Mouse (Mus musculus): ENCODE measurements around the gene Traf3ip3.

The Traf3ip3 gene

DNA sequence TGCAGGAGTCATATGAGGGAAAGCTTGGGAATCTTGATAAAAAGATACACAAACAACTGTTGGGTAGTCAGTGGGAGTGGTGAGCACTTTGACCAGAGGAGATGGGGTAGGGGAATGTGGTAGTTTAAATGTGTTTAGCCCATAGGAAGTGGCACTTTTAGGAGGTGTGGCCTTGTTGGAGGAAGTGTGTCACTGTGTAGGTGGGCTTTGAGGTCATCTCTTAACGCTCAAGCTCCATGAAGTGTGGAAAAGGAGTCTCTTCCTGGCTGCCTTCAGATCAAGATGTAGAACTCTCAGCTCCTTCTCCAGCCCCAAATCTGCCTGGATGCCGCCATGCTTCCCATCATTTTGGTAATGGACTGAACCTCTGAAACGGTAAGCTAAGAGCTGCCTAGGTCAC is 6.0 kb upstream of the Traf3ip3 start, which contains the start of gene Lamb3:
Lamb3 (plus strand) TSS at position 197 of the 400 bp plus-strand sequence.
- CTCF ChIA-PET = interaction anchor here (0.8 kb wide), 1 partner anchor 13 kb away, joined by 6 read pairs; no protein-coding TSS in a partner anchor

DNA sequence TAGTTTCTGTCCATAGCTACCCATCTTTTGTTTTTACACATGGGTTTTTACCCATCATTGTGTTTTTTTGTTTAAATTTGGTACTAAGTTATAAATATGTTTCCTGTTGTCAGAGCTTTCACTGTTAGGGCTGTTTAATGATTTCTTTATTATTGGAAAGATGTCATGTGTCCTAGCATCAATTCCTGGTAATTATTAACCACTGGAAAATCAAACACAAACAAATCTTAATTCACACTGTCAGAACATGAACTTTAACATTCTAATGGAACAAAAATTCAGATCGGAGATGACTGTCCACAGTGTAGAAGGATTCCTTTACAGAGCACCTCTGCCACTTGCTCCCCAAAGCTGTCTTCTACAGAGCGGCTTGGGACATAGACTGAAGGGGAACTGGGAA is 3.9 kb upstream of the Traf3ip3 start:
- CTCF ChIA-PET = interaction anchor here (0.7 kb wide), 1 partner anchor 119 kb away, joined by 3 read pairs; no protein-coding TSS in a partner anchor

DNA sequence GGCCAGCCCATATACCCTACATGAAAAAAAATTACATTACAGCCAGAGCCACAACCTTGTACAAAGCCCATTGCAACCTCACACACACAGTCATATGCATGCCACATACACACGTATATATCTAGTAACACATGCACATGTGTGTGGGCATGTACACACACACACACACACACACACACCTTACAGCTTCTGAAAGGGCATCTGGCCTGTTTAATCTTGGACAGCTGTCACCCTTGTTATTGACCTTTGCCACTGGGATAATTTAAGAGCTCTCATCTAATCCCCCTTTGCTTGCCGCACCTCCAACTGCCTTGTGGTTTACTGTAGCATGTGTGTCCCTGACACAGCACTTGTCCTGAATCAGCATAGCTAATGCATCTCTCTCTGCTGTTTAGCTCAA is 2.3 kb upstream of the Traf3ip3 start:
- CTCF ChIA-PET = interaction anchor here (0.7 kb wide), 1 partner anchor 155 kb away, joined by 4 read pairs; no protein-coding TSS in a partner anchor

DNA sequence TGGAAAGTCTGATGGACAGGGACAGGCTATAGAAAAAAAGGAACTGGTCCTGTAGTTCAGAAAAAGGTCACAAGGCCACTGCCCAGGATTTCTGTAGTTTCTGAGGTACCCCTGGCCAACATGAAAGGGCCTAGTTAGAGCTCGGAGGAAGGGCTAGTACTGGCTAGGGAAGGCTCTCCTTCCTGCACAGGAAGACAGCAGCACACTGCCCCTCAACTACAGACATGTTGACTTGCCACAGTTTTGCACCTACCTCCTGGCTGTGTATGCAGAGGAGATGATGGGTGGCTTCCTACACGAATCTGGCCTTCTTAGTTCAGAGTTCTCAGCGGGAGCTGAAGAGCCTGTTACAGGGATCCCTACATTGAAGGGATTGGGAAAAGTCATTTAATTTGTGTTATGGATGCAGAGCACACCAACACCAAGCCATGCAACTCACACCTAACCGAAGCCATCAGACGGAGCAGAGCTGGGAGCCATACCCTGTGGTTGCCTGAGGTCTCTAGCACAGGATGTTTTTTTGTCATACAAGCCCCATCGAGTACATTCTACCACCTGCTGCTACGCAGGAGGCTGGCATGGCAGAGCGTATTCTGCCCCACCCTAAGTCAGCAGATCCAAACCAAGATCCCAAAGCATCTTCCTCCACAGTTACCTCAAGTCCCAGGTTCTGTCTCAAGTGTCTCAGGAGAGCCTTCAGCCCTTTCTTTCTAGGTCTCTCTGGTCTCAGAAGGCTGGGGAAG is 692 bp downstream of the Traf3ip3 start:
- CTCF ChIA-PET = interaction anchor here (0.7 kb wide), 1 partner anchor 29 kb away, joined by 3 read pairs; no protein-coding TSS in a partner anchor

DNA sequence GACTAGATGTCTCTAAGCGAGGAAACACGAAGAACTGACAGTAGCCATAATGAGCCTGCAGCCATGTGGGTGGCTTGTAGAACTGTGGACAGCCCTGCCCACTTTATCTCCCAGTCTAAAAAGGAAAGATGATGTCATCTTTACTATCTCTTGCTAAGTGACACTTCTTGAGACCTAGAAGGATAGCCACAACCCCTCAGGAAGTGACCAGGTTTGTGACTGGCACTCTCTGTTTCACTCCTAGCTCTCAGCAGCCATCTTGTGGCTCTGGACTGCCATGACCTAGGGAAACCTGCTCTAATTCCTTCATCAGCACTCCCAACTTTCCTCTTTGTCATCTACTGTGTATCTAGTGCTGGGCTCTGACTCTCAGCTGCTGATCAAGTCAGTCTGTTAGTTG is 3.2 kb downstream of the Traf3ip3 start:
- CTCF ChIA-PET = no interaction called here

DNA sequence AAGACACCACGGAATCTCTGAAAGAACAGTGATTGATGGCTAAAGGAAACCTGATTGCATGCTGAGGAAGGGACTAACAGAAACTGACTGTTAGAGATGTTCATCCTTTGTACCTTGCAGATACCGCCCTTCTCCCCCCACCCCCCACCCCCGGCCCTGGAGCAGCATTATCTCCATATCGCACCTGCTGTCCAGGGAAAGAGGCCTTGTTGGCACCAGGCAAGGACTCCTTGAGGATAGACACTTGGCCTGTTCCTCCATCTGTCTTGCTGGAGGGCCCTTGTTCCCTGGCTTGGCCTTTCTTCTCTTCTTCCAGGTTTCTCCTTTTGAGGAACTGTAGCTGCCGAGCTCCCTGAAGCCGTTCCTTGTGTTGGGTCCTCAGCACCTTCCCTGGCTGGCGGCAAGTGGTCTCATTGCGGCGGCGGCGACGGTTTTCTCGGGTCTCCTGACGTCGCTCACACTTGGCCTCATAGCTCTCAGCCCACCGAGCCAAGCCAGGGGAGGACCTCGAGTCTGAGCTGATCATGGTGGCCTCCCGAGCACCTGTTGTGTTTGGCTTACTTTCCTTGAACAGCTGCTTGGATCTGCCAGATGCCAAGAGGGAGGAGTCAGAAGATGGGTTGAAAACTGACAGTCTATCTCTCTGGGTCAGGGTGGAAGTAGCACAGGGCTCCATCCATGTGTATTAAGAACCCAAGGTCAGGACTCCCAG is 3.9 kb downstream of the Traf3ip3 start:
- CTCF ChIA-PET = no interaction called here

DNA sequence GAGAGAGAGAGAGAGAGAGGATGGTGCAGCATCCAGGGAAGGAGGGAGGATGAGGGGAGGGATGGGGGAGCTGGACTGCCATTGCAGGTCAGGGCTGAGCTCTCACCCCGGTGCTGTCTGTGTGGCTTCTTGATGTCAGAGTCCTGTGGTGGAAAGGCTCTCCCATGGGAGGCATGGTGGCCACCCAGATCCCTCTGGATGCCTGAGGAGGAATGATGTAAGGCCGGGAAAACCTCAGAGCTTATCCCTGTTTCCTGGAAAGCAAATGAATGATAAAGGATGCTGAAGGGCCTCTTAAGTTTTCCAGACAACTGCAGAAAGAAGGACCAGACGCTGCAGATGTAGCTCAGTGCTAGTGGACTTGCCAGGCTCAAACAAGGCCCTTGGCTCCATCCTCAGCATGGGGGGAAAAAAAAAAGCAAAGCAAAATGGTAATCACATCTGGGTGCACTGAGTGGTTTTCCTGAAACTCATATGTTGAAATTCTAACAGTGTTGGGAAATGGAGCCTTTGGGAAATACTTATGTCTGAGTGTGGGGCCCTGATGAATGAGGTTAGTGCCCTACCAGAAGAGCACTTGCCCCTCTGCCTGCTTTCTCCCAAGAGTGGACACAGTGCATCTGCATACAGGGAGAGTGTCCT is 6.2 kb downstream of the Traf3ip3 start:
- CTCF ChIA-PET = interaction anchor here (0.7 kb wide), 1 partner anchor 68 kb away, joined by 17 read pairs; no protein-coding TSS in a partner anchor

DNA sequence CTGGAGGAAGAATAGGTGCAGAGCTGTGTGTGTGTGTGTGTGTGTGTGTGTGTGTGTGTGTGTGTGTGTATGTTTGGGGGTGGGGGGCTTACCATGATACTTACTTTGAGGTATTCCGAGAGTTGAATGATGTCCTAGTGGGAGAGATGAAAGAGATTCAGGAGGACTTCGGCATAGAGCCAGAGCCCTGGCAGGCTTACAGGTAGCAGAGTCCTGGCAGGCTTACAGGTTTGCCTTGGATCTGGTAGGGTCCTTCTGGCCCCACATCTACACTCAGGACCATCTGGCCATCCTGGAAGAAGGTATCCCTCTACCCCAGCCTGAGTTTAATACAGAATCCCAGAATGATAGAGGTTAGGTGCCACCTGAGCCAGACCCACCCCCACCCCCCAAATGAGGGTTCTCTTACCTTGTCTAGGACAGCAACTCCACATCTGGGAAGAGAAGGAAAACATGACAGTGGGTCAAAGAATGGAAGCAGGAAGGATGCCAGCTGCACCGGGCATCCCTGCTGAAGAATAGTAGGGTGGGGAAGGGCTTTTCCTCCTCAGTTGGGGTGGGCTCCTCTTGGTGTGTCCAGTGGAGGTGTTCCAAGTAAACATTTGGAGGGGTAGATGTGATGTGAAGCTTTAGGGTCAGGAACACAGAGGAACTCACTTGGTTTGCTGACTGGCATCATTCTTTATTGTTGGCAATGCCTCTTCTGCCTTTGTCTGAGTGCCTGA is 6.9 kb downstream of the Traf3ip3 start:
- CTCF ChIA-PET = interaction anchor here (0.7 kb wide), 1 partner anchor 68 kb away, joined by 17 read pairs; no protein-coding TSS in a partner anchor

DNA sequence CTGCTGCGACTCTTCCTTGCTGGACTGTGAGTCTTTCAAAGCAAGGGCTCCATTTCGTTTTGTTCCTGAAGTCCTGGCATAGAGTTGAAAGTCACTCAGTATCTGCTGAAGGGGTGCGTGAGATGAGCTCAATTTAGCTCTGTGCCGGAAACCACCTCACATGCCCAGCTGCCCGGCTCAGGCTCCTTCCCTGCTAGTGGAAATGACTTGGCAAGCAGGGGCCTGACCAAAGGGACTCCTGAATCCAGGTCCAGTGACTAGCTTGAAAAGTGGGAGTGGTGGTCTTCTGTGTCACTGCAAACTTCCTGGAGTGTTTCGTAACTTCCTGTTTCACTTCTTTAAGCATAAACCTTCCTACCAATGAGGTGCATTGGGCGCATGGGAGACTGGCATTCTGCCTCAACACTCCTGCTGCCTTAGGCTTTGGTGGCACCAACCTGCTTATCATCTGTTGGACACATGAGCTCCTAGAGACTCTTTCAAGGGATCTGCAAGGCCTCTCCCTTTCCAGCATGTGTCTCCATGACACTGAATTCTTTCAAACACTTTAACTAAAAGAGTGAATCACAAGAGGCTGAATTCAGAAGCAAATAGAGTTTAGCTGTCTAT is 9.7 kb downstream of the Traf3ip3 start:
- CTCF ChIA-PET = no interaction called here

DNA sequence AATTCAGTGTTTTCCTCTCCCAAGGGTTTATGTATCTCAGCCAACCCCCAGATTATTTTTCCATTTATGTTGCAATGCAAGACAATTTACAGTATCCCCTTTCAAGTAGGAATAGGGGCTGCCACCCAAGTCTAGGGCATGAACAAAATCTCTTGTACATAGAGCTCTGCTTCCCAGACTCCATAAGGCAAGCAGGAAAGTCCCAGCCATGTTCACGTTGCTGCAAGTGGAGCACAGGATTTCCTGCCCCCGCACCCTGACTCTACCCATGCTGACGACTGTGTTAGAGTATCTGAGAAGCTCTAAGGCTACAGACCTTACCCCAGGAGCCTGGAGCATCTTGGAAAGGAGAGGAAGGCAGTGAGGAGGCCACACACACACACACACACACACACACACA is 11.7 kb downstream of the Traf3ip3 start:
- CTCF ChIA-PET = interaction anchor here (0.6 kb wide), 1 partner anchor 13 kb away, joined by 3 read pairs; no protein-coding TSS in a partner anchor

DNA sequence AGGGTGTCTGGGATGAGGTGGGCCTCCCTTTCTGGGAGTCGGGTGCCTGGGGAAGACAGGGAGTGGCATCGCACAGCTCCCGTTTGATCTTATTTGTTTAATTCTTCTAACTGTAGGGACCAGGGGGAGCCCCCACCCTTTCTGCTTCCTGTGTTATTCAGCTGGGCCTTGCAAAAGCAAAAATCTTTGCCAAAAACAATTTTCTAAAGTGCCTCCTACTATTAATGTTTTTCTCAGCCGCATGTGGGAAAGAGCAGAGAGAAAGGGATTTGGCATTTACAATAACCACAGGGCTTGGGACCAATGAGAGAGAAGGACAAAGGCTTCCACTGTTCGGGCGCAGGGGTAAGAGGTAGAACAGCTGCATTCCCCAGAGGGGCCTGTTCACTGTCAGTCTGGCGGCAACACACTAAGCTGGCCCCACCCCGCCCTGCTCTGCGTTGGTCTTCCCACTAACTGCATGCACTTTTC is 12.3 kb downstream of the Traf3ip3 start:
- CTCF ChIA-PET = interaction anchor here (1.0 kb wide), 1 partner anchor 11 kb away, joined by 3 read pairs; no protein-coding TSS in a partner anchor

DNA sequence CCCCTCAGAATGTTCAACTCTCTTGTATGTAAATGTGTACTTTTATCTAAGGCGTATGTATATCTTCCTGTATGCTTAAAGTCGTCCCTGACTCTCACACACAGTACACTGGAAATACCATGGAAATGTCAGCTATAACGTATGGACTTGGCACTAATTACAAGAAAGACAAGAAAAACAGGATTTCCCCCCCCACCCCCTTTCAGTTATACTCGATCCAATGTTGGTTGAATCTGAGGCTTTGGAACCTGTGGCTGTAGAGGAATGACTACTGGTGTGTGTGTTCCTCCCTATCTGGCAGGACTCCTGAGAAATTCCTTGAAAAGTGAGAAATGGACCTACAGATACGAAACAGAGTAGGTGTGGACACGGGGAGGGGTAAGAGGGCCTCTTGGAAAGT is 13.2 kb downstream of the Traf3ip3 start:
- CTCF ChIA-PET = interaction anchor here (0.6 to 1.0 kb wide), 2 partner anchors 10 to 12 kb away, joined by 3 read pairs; no protein-coding TSS in a partner anchor

DNA sequence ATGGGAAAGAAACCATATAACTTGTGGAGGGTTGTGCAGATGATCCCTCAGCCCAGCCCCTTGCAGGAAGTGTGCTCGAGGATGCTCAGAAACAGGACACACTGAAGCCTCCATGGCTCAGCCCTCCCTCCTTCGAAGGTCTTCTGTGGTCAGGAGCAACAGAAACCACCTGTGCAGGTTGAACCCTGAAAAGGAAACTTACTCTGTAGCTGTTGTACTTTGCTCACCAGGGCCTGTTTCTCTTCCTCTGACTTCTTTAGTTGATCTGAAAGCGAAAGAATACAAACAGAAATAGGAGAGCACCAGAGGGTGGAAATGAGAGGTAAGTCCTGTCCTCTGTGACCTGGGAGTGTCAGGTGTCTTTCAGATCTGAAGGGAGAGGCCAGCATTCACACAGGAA is 20.4 kb downstream of the Traf3ip3 start:
- CTCF ChIA-PET = interaction anchor here (0.5 to 1.2 kb wide), 2 partner anchors 10 to 92 kb away, joined by 3 to 5 read pairs; partner anchors contain the start of gene G0s2

DNA sequence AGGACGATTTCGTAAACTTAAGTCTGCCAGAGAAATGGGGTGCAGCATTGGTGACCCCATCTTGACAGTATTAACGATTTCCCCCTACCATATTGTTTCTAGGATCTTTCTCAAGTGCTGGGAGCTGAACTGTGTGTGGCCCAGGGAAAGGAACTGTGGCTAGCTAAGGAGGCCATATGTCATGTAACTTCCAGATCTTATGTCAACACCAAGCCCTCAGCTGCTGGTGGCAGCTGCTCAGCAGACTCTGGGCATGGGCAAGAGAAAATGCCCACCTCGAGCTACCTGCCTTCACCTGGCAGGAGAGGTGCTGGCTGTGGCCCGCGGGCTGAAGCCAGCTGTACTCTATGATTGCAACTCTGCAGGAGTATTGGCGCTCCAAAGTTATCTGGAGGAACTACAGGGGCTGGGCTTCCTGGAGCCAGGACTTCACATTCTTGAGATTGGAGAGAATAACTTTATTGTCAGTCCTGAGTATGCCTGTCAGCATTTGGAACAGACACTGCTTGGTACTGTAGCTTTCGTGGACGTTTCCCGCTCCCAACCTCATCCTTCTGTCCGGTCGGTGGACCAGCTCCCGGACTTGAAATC is 27.3 kb downstream of the Traf3ip3 start:
- CTCF ChIA-PET = interaction anchor here (0.5 kb wide), 1 partner anchor 210 kb away, joined by 3 read pairs; no protein-coding TSS in a partner anchor

DNA sequence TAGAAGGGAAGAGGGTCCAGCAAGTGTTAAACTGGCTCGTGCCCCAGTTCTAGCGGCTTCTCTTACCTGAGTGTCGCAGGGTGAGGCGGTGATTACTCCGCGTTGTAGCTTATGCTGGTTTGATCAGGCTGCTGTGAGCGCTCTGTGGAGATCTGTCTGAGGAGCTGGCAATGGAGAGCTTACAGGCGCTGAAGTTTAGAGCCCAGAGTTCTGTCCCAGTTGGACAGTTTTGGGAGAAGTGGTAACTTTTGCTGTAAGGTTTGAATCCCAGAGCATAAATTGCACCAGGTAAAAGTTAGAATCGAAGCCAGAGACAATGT is 27.7 kb downstream of the Traf3ip3 start:
- CTCF ChIA-PET = interaction anchor here (0.6 kb wide), 1 partner anchor 20 kb away, joined by 4 read pairs; no protein-coding TSS in a partner anchor

DNA sequence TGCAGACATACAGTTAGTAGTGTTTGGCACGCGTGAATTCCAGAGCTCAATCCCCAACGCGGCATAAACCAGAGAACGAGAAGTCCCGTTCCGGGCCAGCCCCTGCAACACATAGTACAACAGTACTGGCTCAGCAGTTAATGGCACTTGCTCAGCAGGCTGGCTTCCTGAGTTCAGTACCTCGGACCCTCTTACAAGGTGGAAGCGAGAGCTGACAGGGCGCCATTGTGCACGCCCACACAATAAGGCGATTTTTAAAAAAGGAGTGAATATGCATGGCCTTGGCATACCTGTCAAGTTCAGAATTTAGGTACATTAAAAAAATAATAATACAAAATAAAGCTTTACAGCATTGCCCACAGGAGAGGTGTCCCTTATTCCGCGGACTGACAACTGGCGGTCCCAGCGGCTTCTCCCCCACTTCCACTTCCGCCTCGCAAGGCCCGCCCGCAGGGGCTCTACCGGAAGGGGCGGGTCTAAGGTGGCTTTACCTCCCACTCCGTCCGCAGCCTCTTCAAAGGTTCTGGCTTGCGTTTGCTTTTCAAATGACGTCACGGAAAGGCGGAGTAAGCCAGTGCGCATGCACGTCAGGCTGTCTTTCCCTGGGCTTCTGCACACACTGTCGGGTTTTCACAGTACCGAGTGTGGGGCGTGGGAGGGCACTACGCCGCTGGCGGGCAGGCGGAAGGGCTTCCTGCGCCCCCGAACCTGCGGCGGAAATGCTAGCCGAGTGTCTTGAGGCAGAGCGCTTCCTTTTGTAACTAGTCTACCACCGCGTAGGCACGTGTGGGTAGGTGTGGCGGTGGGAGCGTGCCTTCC is 28.3 kb downstream of the Traf3ip3 start:
- CTCF ChIA-PET = interaction anchor here (0.6 kb wide), 1 partner anchor 20 kb away, joined by 4 read pairs; no protein-coding TSS in a partner anchor

DNA sequence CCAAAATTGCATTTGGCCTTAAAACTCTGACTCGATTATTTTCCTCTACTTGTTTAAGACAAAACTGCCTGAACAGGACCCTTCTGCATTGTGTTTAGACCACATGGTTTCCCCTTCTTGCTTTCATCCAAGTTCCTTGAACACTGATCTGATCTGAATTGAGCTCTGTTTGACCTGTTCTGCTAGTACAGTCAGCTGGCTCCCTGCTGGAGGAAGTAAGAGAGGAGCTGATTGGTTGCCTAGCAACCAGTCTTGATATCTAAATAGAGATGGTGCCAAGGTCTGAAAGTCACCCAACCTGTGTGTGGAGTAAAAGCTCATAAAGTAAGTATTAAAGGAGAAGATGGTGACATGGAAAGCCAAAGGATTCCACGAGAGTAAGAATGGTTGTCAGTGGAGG is 31.6 kb downstream of the Traf3ip3 start:
- CTCF ChIA-PET = no interaction called here

DNA sequence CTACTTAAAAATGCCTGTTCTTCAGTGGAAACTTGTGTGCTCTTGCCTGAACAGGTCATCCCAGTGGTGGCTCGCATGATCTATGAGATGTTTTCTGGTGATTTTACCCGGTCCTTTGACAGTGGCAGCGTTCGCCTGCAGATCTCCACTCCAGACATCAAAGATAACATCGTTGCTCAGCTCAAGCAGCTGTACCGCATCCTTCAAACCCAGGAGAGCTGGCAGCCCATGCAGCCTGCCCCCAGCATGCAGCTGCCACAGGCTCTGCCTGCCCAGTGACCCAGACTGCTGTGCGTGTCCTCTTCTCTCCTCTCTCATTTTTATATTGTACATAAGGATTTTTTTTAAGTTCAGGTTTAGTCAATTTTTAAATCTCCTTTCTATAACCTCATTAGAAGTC is 32.3 kb downstream of the Traf3ip3 start:
- CTCF ChIA-PET = no interaction called here

DNA sequence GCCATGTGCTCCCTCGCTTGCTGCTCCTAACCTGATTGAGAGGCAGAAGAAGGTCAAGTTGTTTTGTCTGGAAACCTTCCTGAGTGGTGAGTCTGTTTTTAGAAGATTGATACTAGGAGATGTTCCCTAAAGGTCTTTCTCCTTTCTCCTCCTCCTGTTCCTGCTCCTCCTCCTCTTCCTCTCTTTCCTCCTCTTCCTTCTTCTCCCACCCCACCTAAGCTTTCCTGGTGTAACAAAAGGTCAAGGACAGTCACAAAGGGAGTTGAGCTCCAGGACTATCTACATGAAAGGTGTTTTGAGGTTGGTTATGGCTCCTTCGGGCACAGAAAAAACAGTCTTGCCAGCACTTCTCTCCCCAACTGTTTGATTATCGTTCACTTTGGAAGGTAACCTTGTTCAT is 33.8 kb downstream of the Traf3ip3 start, which contains the start of gene A130010J15Rik:
A130010J15Rik (plus strand) TSS at position 301 of the 400 bp plus-strand sequence.
- CTCF ChIA-PET = no interaction called here

All from spleen, embryonic (tissue).